Mouse (Mus musculus) lung, postnatal 0 days (tissue): ENCODE measurements around the gene Mn1. TPM values are rescaled to one million over a fixed set of nuclear protein-coding genes. Genes with fewer than 3 reads are reported as not detected.

ENCODE experiments used
- ATAC-seq: fragments of 200-750 bp; cut with Nextera tagmentation; 2 replicates; pipeline ENCODE4 v1.8.0; 2017; ENCODE audit warnings: moderate library complexity
- DNase-seq: peaks from one replicate; pipeline ENCODE4 v3.0.0-alpha.2; 2016; ENCODE audit warnings: low spot score
- H3K27ac ChIP-seq: fragments of 300-500 bp; sonication (generic); 2 replicates; pipeline ENCODE4 v1.5.1; 2014; ENCODE audit warnings: antibody characterized with exemption, mild to moderate bottlenecking, low read length, mixed read lengths
- H3K27me3 ChIP-seq: fragments of 300-500 bp; sonication (generic); replicated peaks from 2 replicates; pipeline ENCODE4 v1.6.1; 2014; ENCODE audit warnings: low read length, mixed read lengths; ENCODE audit not compliant: insufficient read depth
- H3K36me3 ChIP-seq: fragments of 300-500 bp; sonication (generic); 2 replicates; pipeline ENCODE4 v1.6.1; 2014; ENCODE audit warnings: low read length, mixed read lengths; ENCODE audit not compliant: insufficient read depth
- H3K4me1 ChIP-seq: fragments of 300-500 bp; sonication (generic); 2 replicates; pipeline ENCODE4 v1.6.1; 2014; ENCODE audit warnings: antibody characterized with exemption, low read depth, low read length, mixed read lengths; ENCODE audit not compliant: insufficient read depth
- H3K4me2 ChIP-seq: fragments of 300-500 bp; sonication (generic); replicated peaks from 2 replicates; pipeline ENCODE4 v1.6.1; 2014; ENCODE audit warnings: low read depth, mild to moderate bottlenecking, low read length, moderate library complexity, mixed read lengths
- H3K4me3 ChIP-seq: fragments of 300-500 bp; sonication (generic); 2 replicates; pipeline ENCODE4 v1.5.1; 2014; ENCODE audit warnings: low read depth, low read length
- H3K9ac ChIP-seq: fragments of 300-500 bp; sonication (generic); replicated peaks from 2 replicates; pipeline ENCODE4 v1.6.1; 2014; ENCODE audit warnings: low read depth, mild to moderate bottlenecking
- H3K9me3 ChIP-seq: fragments of 300-500 bp; sonication (generic); 2 replicates; pipeline ENCODE4 v1.6.1; 2016; ENCODE audit warnings: low read length, mixed read lengths
- CTCF ChIP-seq: IDR thresholded peaks from 2 replicates; pipeline ENCODE4 v1.5.1; 2016; ENCODE audit warnings: antibody characterized with exemption, mild to moderate bottlenecking
- EP300 ChIP-seq: IDR thresholded peaks from 2 replicates; pipeline ENCODE4 v1.6.1; 2016; ENCODE audit warnings: antibody characterized with exemption, mild to moderate bottlenecking, control low read depth
- WGBS: fragments of 180-500 bp; shearing (Covaris S2); extraction: QIAGEN DNeasy Blood & Tissue Kit; methylation state at CpG from one replicate; pipeline ENCODE4 v1.1.7; 2014; 5-methylcytosine and 5-hydroxymethylcytosine counted together
- polyA plus RNA-seq: library from polyadenylated mRNA; unstranded; fragments of >200 nt; fragmentation: Nextera tagmentation; extraction: Ambion mirVana; gene quantifications from 2 replicates; pipeline ENCODE4 v1.2.1, GENCODE M21; 2015

The Mn1 gene
- polyA plus RNA-seq, 1 experiment from 2014 or later = 6.0 TPM

DNA sequence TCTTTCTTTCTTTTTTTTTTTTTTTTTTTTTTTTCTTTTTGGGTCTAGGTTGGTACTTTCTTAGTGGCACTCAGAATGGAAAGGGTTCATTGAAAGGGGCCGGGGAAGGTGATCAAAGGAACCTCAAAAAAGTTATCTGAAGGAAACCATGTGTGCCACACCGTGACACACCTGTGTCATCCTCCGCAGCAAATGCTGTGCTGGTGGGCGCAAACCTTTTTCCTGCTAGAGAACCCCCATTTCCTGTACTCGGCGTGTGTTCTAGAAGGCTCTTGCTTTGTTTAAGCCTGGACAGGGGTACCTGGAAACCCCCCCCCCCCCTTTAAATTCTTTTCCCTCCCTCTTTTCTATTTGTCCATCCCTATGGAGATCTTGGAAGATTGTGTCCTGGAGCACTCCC, 37.7 kb downstream of the Mn1 start:
- TF ChIP-seq EP300 (no peak), CTCF (no peak)
- H3K4me2 ChIP-seq = no peak overlapping the region
- no peak for DNase-seq
- no peaks in the 10 kb centered on the region for H3K4me1 ChIP-seq
- H3K27me3 ChIP-seq = no peaks in the 10 kb centered on the region
- no peak overlapping the region for H3K4me3 ChIP-seq
- WGBS = 89% methylated on average over 6 of the region's 6 CpGs
- H3K9ac ChIP-seq = no peak overlapping the region
- no peak overlapping the region for H3K27ac ChIP-seq
- no peaks in the 10 kb centered on the region for H3K36me3 ChIP-seq
- no peaks in the 10 kb centered on the region for H3K9me3 ChIP-seq
- no peak for ATAC-seq

DNA sequence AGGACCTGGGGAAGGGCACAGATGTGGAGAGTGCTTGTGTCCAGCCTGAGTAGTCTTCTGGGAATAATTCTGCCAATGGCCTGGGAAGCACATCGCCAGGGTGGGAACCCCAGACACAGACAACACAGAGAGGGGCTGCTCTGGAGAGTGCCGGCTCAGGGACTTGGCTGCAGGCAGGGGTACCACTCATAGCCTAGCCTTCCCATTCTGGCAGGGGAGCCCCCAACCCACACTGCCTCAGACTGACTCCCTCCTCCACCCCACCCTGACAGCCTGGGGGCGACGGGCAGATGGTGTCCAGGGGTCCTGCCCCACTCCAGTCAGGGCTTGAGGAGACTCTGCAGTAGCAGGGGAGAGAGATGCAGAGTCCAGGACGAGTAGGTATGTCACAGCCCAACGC, 41.5 kb downstream of the Mn1 start:
- no peaks in the 10 kb centered on the region for H3K36me3 ChIP-seq
- no peak overlapping the region for H3K4me2 ChIP-seq
- no peak for ATAC-seq

DNA sequence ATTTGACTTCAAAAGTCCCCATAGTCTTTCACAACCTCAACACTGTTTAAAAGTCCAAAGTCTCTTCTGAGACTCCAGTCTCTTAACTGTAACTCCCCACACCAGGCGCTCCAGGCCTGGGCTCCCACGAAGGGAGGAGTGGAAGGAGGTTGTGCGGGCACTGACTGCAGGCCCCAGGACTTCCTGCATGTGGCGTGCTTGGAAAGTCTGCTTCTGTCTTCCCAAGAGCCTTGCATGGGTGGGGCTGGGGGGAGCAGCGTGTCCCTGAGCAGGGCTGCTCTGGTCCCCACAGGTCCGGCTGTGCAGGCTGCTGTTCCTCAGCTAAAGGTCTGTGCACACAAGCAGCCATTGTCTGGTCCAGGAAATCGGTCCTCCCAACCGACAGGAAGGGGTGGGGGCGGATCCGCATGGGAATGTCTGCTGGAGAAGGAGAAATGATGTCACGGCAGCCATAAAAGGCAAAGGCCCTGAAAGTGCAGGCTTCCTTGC, 48.7 kb downstream of the Mn1 start:
- Histone ChIP-seq H3K9ac (no peak overlapping the region), H3K9me3 (no peaks in the 10 kb centered on the region), H3K27ac (peak overlapping the region; percentile 74), H3K27me3 (no peaks in the 10 kb centered on the region), H3K4me1 (no peaks in the 10 kb centered on the region), H3K36me3 (no peaks in the 10 kb centered on the region), H3K4me2 (no peak overlapping the region), H3K4me3 (no peak overlapping the region)
- ATAC-seq = peak; percentile 98
- 35% methylated on average over 11 of the region's 11 CpGs for WGBS
- peak; percentile 78 for TF ChIP-seq EP300
- peak; percentile 58 for TF ChIP-seq CTCF
- peak; percentile 72 for DNase-seq

More for the DNA sequence above, 41.5 kb downstream of the Mn1 start:
- Histone ChIP-seq H3K27ac (no peak overlapping the region), H3K9me3 (no peaks in the 10 kb centered on the region), H3K9ac (no peak overlapping the region), H3K27me3 (no peaks in the 10 kb centered on the region), H3K4me1 (no peaks in the 10 kb centered on the region), H3K4me3 (no peak overlapping the region)
- DNase-seq = no peak
- no peak for TF ChIP-seq CTCF
- no peak for TF ChIP-seq EP300
- WGBS = 86% methylated on average over 6 of the region's 6 CpGs

DNA sequence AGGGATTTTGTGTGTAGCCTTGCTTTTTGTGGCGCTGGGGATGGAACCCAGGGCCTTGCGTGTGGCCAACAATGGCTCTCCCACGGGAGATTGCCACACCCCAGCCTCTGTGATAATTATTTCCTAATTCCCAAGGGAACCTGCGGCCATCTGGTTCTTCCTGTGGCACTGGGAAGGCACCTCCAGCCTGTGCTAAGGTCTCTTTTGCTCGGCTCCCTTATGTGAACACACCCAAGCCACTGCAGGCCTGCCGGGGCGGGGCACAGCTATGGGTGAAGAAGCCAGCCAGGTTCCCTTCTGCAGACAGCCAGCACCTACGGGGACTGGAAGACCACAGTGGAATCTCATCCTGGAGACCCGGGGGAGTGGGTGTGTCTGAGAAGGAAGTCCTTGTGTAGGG, 49.3 kb downstream of the Mn1 start:
- Histone ChIP-seq H3K36me3 (no peaks in the 10 kb centered on the region), H3K27ac (peak overlapping the region; percentile 74), H3K4me2 (no peak overlapping the region), H3K4me1 (no peaks in the 10 kb centered on the region), H3K4me3 (no peak overlapping the region), H3K9me3 (no peaks in the 10 kb centered on the region), H3K27me3 (no peaks in the 10 kb centered on the region), H3K9ac (no peak overlapping the region)
- WGBS = 62% methylated on average over 9 of the region's 9 CpGs
- no peak for TF ChIP-seq EP300
- no peak for TF ChIP-seq CTCF
- ATAC-seq (peak; percentile 44), DNase-seq (no peak)

DNA sequence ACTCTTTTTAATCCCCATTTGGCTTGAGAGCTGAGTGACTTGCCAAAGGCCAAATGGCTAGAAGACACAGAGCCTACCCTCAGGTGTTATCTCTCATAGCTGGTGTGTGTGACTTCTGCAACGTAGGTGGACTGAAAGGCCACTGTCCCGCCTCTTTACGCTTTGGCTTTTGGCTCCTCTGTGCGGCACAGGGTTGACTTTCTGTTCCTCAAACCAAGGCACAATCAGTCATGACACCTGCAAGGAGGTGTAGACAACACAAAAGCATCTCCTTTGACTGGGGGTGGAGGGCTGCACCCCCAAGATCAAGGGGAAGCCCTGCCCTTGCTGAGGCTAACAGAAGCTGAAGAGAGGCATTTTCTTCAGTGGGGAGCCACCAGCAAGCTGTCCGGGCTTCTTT, 50.5 kb downstream of the Mn1 start:
- H3K27ac ChIP-seq = no peak overlapping the region
- no peaks in the 10 kb centered on the region for H3K9me3 ChIP-seq
- 60% methylated on average over 5 of the region's 5 CpGs for WGBS
- H3K4me2 ChIP-seq = no peak overlapping the region
- no peak for TF ChIP-seq CTCF
- no peak for TF ChIP-seq EP300
- no peaks in the 10 kb centered on the region for H3K27me3 ChIP-seq
- no peak overlapping the region for H3K4me3 ChIP-seq
- H3K36me3 ChIP-seq = no peaks in the 10 kb centered on the region
- H3K4me1 ChIP-seq = no peaks in the 10 kb centered on the region
- ATAC-seq (no peak), DNase-seq (no peak)
- no peak overlapping the region for H3K9ac ChIP-seq

DNA sequence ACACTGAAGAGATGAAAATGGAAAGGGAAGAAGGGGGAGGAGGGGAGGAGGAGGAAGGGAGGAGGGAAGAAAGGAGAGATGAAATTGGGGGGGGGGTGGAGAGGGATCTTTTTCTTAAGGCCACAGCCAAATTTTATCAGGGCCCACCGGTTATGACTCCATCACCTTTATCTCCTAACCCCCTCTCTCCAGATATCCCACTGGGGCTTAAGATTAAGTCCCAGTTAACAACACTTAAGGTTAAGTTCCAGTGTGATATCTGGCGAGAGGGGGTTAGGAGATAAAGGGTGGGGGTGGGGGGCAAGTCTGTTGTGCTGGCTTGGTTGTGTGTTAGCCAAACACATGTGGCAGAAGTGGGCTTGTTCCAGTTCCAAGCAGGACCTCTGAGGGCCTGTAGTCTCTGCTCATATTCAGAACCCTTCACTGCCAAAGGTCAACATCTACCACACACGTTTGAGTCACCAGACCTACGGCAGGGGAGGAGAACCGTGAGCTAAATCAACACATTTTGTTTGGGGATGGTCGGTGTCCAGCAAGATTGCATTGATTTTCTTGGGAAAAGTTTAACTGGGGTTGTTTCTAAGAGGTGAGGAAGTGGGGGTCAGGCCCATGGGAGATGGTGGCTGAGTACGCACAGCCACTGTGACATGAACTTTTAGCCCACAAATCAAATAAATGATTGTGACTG, 52.2 kb downstream of the Mn1 start:
- Histone ChIP-seq H3K4me3 (no peak overlapping the region), H3K4me2 (no peak overlapping the region), H3K9me3 (no peaks in the 10 kb centered on the region), H3K9ac (no peak overlapping the region), H3K36me3 (no peaks in the 10 kb centered on the region), H3K27ac (no peak overlapping the region), H3K27me3 (no peaks in the 10 kb centered on the region), H3K4me1 (no peaks in the 10 kb centered on the region)
- DNase-seq (no peak), ATAC-seq (no peak)
- no peak for TF ChIP-seq EP300
- TF ChIP-seq CTCF = no peak
- WGBS = 47% methylated on average over 7 of the region's 7 CpGs
